Mouse (Mus musculus) small intestine, adult 2 months (tissue): ENCODE data around the gene Timp3.

ENCODE experiments used
- CTCF ChIP-seq: fragments of 200-500 bp; IDR thresholded peaks from 2 replicates; pipeline ENCODE4 v1.5.1; 2012; ENCODE audit warnings: low read depth, mild to moderate bottlenecking, control low read depth, inconsistent platforms, low read length, moderate library complexity, mixed read lengths; ENCODE audit not compliant: insufficient replicate concordance, insufficient read length; ENCODE audit errors: extremely low read depth
- POLR2A ChIP-seq: fragments of 200-500 bp; IDR thresholded peaks from 2 replicates; pipeline ENCODE4 v1.6.1; 2012; ENCODE audit warnings: low read depth, mild to moderate bottlenecking, control low read depth, inconsistent platforms, low read length, moderate library complexity

DNA sequence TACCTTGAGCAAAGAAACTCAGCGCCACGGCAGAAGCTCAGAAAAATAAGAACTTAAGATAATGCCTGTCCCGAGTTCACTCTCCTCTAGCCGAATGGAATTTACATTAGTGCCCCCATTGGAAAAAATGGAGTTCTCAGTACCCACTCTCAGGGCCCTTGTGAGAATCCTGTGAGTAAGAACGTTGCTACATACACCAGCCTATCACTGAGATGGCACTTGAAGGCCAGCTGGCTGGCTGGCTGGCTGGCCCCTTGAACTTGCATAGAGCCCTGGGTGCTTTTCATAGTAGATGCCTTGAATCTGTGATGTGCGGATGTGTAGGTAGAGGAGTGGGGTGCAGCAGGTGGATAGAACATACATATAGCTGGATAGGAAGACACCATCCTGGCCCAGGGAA lies 43.2 kb downstream of the Timp3 start:
- no peak for TF ChIP-seq CTCF
- no peak for TF ChIP-seq POLR2A
